Mouse (Mus musculus) inflammation-experienced regulatory T-cells, adult 6 months (primary cell): Measurements from ENCODE around the gene Zdbf2. TPM values are rescaled to one million over a fixed set of nuclear protein-coding genes. Genes with fewer than 3 reads are reported as not detected.

Source experiments
- ATAC-seq: one replicate; pipeline ENCODE4 v1.8.0; 2017
- polyA plus RNA-seq, 3 experiments: library from polyadenylated mRNA; unstranded; fragments of 100-300 nt; shearing (Covaris generic); gene quantifications; one replicate each; pipeline ENCODE4 v1.2.1; 2017

Gene Zdbf2
- polyA plus RNA-seq = under 1 TPM in 1 of 3 experiments, not detected in 2; 0.07 TPM

- ATAC-seq = no peak
Measured at GRCm38 (mm10) chr1:63272741-63273338, at the start of gene Zdbf2. Gene Zdbf2 (plus strand): TSS chr1:63273265.

GRCm38 (mm10) chr1:63225009-63225408 is 48.1 kb upstream of the Zdbf2 start:
- ATAC-seq = no peak

GRCm38 (mm10) chr1:63225890-63226289 is 47.2 kb upstream of the Zdbf2 start:
- ATAC-seq = no peak

GRCm38 (mm10) chr1:63227241-63227640 is 45.8 kb upstream of the Zdbf2 start:
- ATAC-seq = no peak

- ATAC-seq = no peak
Measured at GRCm38 (mm10) chr1:63237371-63237770, 35.7 kb upstream of the Zdbf2 start.

- ATAC-seq = no peak
Measured at GRCm38 (mm10) chr1:63239305-63239704, 33.8 kb upstream of the Zdbf2 start.

GRCm38 (mm10) chr1:63239751-63240150 is 33.3 kb upstream of the Zdbf2 start:
- ATAC-seq = no peak

GRCm38 (mm10) chr1:63243854-63244253 is 29.2 kb upstream of the Zdbf2 start:
- ATAC-seq = no peak

GRCm38 (mm10) chr1:63246862-63247521 is 26.1 kb upstream of the Zdbf2 start:
- ATAC-seq = no peak

- no peak for ATAC-seq
Measured at GRCm38 (mm10) chr1:63247831-63248359, 25.2 kb upstream of the Zdbf2 start.

- no peak for ATAC-seq
Measured at GRCm38 (mm10) chr1:63248360-63248851, 24.7 kb upstream of the Zdbf2 start.

GRCm38 (mm10) chr1:63249261-63249660 is 23.8 kb upstream of the Zdbf2 start:
- ATAC-seq = no peak

GRCm38 (mm10) chr1:63252351-63253209 is 20.5 kb upstream of the Zdbf2 start:
- no peak for ATAC-seq

GRCm38 (mm10) chr1:63253291-63253690 is 19.8 kb upstream of the Zdbf2 start:
- no peak for ATAC-seq

GRCm38 (mm10) chr1:63255101-63255500 is 18.0 kb upstream of the Zdbf2 start:
- ATAC-seq = no peak

- no peak for ATAC-seq
Measured at GRCm38 (mm10) chr1:63256083-63256482, 17.0 kb upstream of the Zdbf2 start.

GRCm38 (mm10) chr1:63258501-63258900 is 14.6 kb upstream of the Zdbf2 start:
- no peak for ATAC-seq

- ATAC-seq = no peak
Measured at GRCm38 (mm10) chr1:63259271-63259830, 13.7 kb upstream of the Zdbf2 start.

- ATAC-seq = no peak
Measured at GRCm38 (mm10) chr1:63259916-63260741, 12.9 kb upstream of the Zdbf2 start.

GRCm38 (mm10) chr1:63260742-63261033 is 12.4 kb upstream of the Zdbf2 start:
- no peak for ATAC-seq

GRCm38 (mm10) chr1:63261041-63261590 is 11.9 kb upstream of the Zdbf2 start:
- ATAC-seq = no peak

- ATAC-seq = no peak
Measured at GRCm38 (mm10) chr1:63263671-63264070, 9.4 kb upstream of the Zdbf2 start.
